Mouse (Mus musculus): ENCODE measurements around the gene 4930442H23Rik. TPM values are rescaled to one million over a fixed set of nuclear protein-coding genes. Genes with fewer than 3 reads are reported as not detected.
A peak's percentile ranks its signal among the peaks of the same experiment; 100 is the strongest.

4930442H23Rik gene
- polyA plus RNA-seq, 1 experiment from 2014 or later: not detected

GRCm38 (mm10) chr10:81154313-81154712, 29.3 kb downstream of the 4930442H23Rik start:
- ATAC-seq (ENCODE audit: low FRiP score): no peak
- Histone ChIP-seq H3K9me3 (replicated peaks) (no peaks in the 10 kb centered on the region), H3K4me3 (replicated peaks) (no peak overlapping the region), H3K36me3 (peaks cover 76% of the 10 kb centered on the region), H3K27ac (replicated peaks) (no peak overlapping the region), H3K9ac (replicated peaks) (no peak overlapping the region), H3K4me1 (0 out of 2 replicates have a peak, but pooled peaks cover 3% of the 10 kb centered on the region), H3K4me2 (no peak overlapping the region), H3K27me3 (replicated peaks) (no peaks in the 10 kb centered on the region)
- 94% methylated on average over 12 of the region's 12 CpGs for WGBS

GRCm38 (mm10) chr10:81152609-81153008, 31.0 kb downstream of the 4930442H23Rik start:
- H3K36me3 ChIP-seq: peaks cover 79% of the 10 kb centered on the region
- no peak overlapping the region for H3K9ac ChIP-seq (replicated peaks)
- H3K4me2 ChIP-seq: no peak overlapping the region
- no peaks in the 10 kb centered on the region for H3K27me3 ChIP-seq (replicated peaks)
- ATAC-seq (ENCODE audit: low FRiP score): no peak
- H3K9me3 ChIP-seq (replicated peaks): no peaks in the 10 kb centered on the region
- no peak overlapping the region for H3K27ac ChIP-seq (replicated peaks)
- H3K4me1 ChIP-seq: no peaks in the 10 kb centered on the region
- no peak overlapping the region for H3K4me3 ChIP-seq (replicated peaks)
- WGBS: 80% methylated on average over 12 of the region's 12 CpGs

GRCm38 (mm10) chr10:81151261-81151660, 32.4 kb downstream of the 4930442H23Rik start:
- no peak overlapping the region for H3K4me2 ChIP-seq
- H3K4me3 ChIP-seq (replicated peaks): no peak overlapping the region
- 78% methylated on average over 6 of the region's 6 CpGs for WGBS
- H3K27me3 ChIP-seq (replicated peaks): no peaks in the 10 kb centered on the region
- no peaks in the 10 kb centered on the region for H3K9me3 ChIP-seq (replicated peaks)
- H3K4me1 ChIP-seq: no peaks in the 10 kb centered on the region
- H3K9ac ChIP-seq (replicated peaks): no peak overlapping the region
- no peak overlapping the region for H3K27ac ChIP-seq (replicated peaks)
- ATAC-seq (ENCODE audit: low FRiP score): no peak
- H3K36me3 ChIP-seq: peaks cover 79% of the 10 kb centered on the region

- Histone ChIP-seq H3K27me3 (replicated peaks) (no peaks in the 10 kb centered on the region), H3K27ac (replicated peaks) (no peak overlapping the region), H3K36me3 (peaks cover 71% of the 10 kb centered on the region), H3K4me2 (no peak overlapping the region), H3K4me3 (replicated peaks) (no peak overlapping the region), H3K9me3 (replicated peaks) (no peaks in the 10 kb centered on the region), H3K9ac (replicated peaks) (no peak overlapping the region), H3K4me1 (peaks cover 26% of the 10 kb centered on the region)
- ATAC-seq (ENCODE audit: low FRiP score): no peak
- WGBS: 91% methylated on average over 4 of the region's 4 CpGs
Observed at GRCm38 (mm10) chr10:81146296-81146695, 37.4 kb downstream of the 4930442H23Rik start.

- Histone ChIP-seq H3K27ac (replicated peaks) (no peak overlapping the region), H3K4me3 (replicated peaks) (no peak overlapping the region), H3K4me1 (peaks cover 31% of the 10 kb centered on the region), H3K9me3 (replicated peaks) (no peaks in the 10 kb centered on the region), H3K4me2 (no peak overlapping the region), H3K27me3 (replicated peaks) (no peaks in the 10 kb centered on the region), H3K9ac (replicated peaks) (no peak overlapping the region), H3K36me3 (peaks cover 71% of the 10 kb centered on the region)
- ATAC-seq (ENCODE audit: low FRiP score): no peak
- WGBS: 89% methylated on average over 7 of the region's 7 CpGs
Observed at GRCm38 (mm10) chr10:81145778-81146177, 37.9 kb downstream of the 4930442H23Rik start.

- Histone ChIP-seq H3K4me1 (peaks cover 36% of the 10 kb centered on the region), H3K27ac (replicated peaks) (no peak overlapping the region), H3K27me3 (replicated peaks) (no peaks in the 10 kb centered on the region), H3K36me3 (peaks cover 69% of the 10 kb centered on the region), H3K9ac (replicated peaks) (no peak overlapping the region), H3K4me2 (no peak overlapping the region), H3K4me3 (replicated peaks) (no peak overlapping the region), H3K9me3 (replicated peaks) (no peaks in the 10 kb centered on the region)
- no peak for ATAC-seq (ENCODE audit: low FRiP score)
- WGBS: 98% methylated on average over 6 of the region's 6 CpGs
Observed at GRCm38 (mm10) chr10:81145307-81145706, 38.3 kb downstream of the 4930442H23Rik start.

- H3K9me3 ChIP-seq (replicated peaks): no peaks in the 10 kb centered on the region
- no peak for ATAC-seq (ENCODE audit: low FRiP score)
- peaks cover 63% of the 10 kb centered on the region for H3K36me3 ChIP-seq
- peaks cover 42% of the 10 kb centered on the region for H3K4me1 ChIP-seq
- 93% methylated on average over 27 of the region's 27 CpGs for WGBS
- H3K9ac ChIP-seq (replicated peaks): no peak overlapping the region
- H3K27me3 ChIP-seq (replicated peaks): no peaks in the 10 kb centered on the region
- no peak overlapping the region for H3K4me2 ChIP-seq
- no peak overlapping the region for H3K27ac ChIP-seq (replicated peaks)
- no peak overlapping the region for H3K4me3 ChIP-seq (replicated peaks)
Observed at GRCm38 (mm10) chr10:81144667-81145066, 39.0 kb downstream of the 4930442H23Rik start.

- no peak for ATAC-seq (ENCODE audit: low FRiP score)
- H3K9ac ChIP-seq (replicated peaks): no peak overlapping the region
- 95% methylated on average over 52 of the region's 52 CpGs for WGBS
- H3K4me3 ChIP-seq (replicated peaks): no peak overlapping the region
- no peaks in the 10 kb centered on the region for H3K27me3 ChIP-seq (replicated peaks)
- peaks cover 57% of the 10 kb centered on the region for H3K36me3 ChIP-seq
- no peaks in the 10 kb centered on the region for H3K9me3 ChIP-seq (replicated peaks)
- peaks cover 50% of the 10 kb centered on the region for H3K4me1 ChIP-seq
- no peak overlapping the region for H3K27ac ChIP-seq (replicated peaks)
- H3K4me2 ChIP-seq: no peak overlapping the region
Observed at GRCm38 (mm10) chr10:81143845-81144437, 39.7 kb downstream of the 4930442H23Rik start.

GRCm38 (mm10) chr10:81143157-81143633, 40.5 kb downstream of the 4930442H23Rik start:
- Histone ChIP-seq H3K4me2 (no peak overlapping the region), H3K27ac (replicated peaks) (no peak overlapping the region), H3K9me3 (replicated peaks) (no peaks in the 10 kb centered on the region), H3K27me3 (replicated peaks) (no peaks in the 10 kb centered on the region), H3K4me3 (replicated peaks) (no peak overlapping the region), H3K36me3 (peaks cover 49% of the 10 kb centered on the region), H3K4me1 (peaks cover 57% of the 10 kb centered on the region), H3K9ac (replicated peaks) (no peak overlapping the region)
- no peak for ATAC-seq (ENCODE audit: low FRiP score)
- 88% methylated on average over 7 of the region's 7 CpGs for whole genome bisulfite sequencing

GRCm38 (mm10) chr10:81142551-81142981, 41.1 kb downstream of the 4930442H23Rik start:
- Histone ChIP-seq H3K27ac (replicated peaks) (0 out of 2 replicates have a peak overlapping the region, but pooled peaks have one; percentile 1), H3K9me3 (replicated peaks) (no peaks in the 10 kb centered on the region), H3K4me3 (replicated peaks) (no peak overlapping the region), H3K36me3 (peaks cover 43% of the 10 kb centered on the region), H3K27me3 (replicated peaks) (no peaks in the 10 kb centered on the region), H3K4me1 (peaks cover 60% of the 10 kb centered on the region), H3K9ac (replicated peaks) (no peak overlapping the region), H3K4me2 (no peak overlapping the region)
- WGBS: 58% methylated on average over 5 of the region's 5 CpGs
- ATAC-seq (ENCODE audit: low FRiP score): no peak

GRCm38 (mm10) chr10:81141455-81142210, 42.0 kb downstream of the 4930442H23Rik start:
- H3K27ac ChIP-seq (replicated peaks): no peak overlapping the region
- H3K9me3 ChIP-seq (replicated peaks): no peaks in the 10 kb centered on the region
- no peak overlapping the region for H3K9ac ChIP-seq (replicated peaks)
- ATAC-seq (ENCODE audit: low FRiP score): no peak
- H3K27me3 ChIP-seq (replicated peaks): no peaks in the 10 kb centered on the region
- 84% methylated on average over 7 of the region's 7 CpGs for WGBS
- H3K4me2 ChIP-seq: peak overlapping the region; percentile 96
- H3K36me3 ChIP-seq: peaks cover 34% of the 10 kb centered on the region
- H3K4me3 ChIP-seq (replicated peaks): no peak overlapping the region
- peaks cover 60% of the 10 kb centered on the region for H3K4me1 ChIP-seq

Measured in neural tube, embryonic 15.5 days (tissue).